Mouse (Mus musculus): ENCODE results near the gene Fblim1.

The Fblim1 gene

GRCm38 (mm10) chr4:141600364-141600763, 5.5 kb downstream of the Fblim1 start:
- ATAC-seq (ENCODE audit: low TSS enrichment), result no peak

DNA sequence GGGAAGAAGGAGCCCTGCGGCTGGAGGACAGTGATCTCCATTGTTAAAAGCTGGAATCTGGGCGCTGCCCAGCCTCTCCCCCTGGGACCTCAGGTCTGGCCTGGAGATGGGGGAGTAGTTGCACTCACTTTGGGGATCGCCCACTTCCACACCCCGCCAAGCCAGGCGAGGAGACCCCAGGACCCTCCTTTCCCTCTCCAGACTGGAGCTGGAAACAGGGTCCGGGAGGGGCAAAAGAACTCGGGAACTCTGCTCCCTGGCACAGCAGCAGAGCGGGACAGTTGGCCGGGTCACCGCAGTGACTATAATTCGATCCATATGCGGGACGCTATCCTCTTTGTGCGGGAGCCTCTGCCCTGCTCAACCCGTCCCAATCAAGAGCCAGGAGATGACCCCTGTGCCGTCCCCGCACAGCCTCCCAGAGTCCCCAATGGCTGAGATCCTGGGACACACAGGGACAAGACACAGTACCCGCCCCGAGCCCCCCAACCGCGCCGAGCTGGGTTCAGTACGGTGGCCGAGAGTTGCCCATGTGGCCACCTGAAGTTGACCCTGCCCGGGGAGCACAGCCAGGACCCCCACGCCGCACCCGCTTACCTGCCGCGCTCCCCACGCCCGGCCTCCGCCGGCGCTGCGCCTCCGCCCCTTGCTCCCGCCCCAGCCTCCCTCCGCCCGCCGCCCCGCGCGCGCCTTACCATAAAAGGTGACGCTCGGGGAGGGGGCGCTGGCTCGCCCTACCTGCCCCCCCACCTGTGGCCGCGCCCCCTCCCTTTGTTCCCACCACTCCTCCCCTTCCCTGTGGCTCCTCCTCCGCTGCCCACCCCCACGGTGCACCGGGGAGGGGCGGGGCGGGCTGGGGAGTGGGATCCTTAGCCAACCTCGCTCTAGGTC, 6.4 kb downstream of the Fblim1 start:
- no peak for ATAC-seq (ENCODE audit: low TSS enrichment)

DNA sequence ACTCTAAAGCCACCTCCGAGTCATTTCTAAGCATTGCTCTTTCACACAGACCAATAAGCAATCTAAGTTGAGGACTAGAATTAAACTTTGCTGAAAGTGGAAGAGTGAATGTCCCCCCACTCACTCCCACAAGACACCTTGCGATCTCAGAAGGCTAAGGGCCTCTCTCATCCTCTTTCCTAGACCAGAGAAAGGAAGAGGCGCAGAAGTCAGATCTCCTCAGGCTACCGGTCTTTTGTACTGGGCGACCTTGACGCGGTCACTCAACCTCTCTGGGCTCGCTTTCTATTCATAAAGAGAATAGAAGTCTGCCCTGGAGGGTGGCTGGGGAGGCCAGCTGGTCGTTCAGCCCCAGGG, 7.0 kb downstream of the Fblim1 start:
- ATAC-seq (ENCODE audit: low TSS enrichment), result no peak

- ATAC-seq (ENCODE audit: low TSS enrichment), result no peak
Measured at GRCm38 (mm10) chr4:141598199-141598893, 7.5 kb downstream of the Fblim1 start.

DNA sequence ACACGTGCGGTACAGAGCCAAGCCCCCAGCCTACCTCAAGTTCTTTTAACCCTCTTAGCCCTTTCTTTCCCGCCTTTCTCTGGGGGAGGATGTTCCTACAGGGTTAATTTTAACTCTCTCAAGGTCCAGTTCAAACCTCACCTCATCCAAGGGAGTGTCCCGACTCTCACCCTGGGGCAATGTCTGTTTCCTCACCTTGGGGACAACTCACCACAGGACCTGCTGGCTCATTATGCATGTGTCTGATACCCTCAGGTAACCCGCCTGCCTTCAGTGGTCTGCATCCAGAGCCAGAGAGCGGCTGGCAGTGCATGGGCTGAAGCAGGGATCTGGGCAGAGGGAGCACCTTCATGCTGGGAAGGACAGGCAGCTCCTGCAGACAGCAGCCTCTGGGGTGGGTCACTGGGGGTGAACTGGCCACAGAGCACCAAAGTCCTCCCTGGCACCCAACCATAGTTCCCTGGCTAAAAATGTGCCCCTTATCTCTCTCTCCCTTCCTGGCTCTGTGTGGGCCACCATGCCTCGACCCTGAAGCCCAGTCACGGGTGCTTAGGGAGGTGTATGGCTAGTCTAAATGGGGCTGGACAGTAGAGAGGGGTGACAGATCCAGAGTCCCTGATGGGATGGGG, 9.1 kb downstream of the Fblim1 start:
- no peak for ATAC-seq (ENCODE audit: low TSS enrichment)

DNA sequence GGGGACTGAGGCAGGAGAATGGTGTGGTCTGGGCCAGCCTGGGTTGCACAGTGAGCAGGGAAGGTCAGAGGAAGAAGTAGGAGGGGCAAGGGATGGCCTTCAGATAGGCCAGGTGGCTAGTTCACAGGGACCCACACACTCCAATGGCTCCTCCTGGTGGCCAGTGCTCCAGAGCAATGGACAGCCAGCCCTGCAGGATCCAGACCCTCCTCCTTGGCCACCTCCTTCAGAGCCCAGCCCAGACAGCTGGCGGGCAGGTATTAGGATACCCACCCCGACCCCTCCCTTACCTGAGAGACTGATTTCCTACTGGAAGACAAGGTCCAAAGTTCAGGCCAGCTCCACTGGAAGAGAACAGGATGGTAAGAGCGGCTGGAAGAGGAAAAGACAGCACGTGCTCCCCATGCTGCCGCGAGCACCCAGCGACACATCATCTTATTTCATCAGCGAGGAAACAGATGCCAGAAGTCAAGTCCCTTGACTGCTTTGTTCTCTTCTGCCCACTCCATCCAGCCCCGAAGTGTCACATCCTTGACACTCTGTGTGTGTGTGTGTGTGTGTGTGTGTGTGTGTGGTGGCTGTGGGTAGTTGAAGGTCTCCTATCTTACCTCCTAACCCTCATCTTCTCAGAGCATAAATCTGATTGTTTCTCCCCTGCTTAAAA, 10.2 kb downstream of the Fblim1 start:
- ATAC-seq (ENCODE audit: low TSS enrichment), result no peak

GRCm38 (mm10) chr4:141595138-141595537, 10.8 kb downstream of the Fblim1 start:
- ATAC-seq (ENCODE audit: low TSS enrichment), result no peak

DNA sequence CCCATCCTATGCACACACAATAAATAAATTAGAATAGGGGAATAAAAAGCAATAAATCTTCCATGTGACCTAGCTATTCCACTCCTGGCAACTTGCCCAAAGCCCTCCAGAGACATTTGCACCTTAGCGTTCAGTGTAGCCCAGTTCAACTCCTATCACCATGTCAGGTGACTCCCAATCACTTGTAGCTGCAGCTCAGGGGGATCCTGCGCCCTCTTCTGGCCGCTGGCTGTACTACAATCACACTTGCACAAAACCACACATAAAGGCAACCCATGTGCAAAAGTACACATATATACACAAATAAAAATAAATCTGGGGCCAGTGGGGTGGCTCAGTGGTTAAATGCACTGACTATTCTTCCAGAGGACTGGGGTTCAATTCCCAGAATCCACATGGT, 14.3 kb downstream of the Fblim1 start:
- ATAC-seq (ENCODE audit: low TSS enrichment), result no peak

GRCm38 (mm10) chr4:141583919-141584318, 22.0 kb downstream of the Fblim1 start:
- no peak for ATAC-seq (ENCODE audit: low TSS enrichment)

- no peak for ATAC-seq (ENCODE audit: low TSS enrichment)
Measured at GRCm38 (mm10) chr4:141581051-141581450, 24.8 kb downstream of the Fblim1 start.

- no peak for ATAC-seq (ENCODE audit: low TSS enrichment)
Measured at GRCm38 (mm10) chr4:141578833-141579232, 27.1 kb downstream of the Fblim1 start.

GRCm38 (mm10) chr4:141576877-141577276, 29.0 kb downstream of the Fblim1 start:
- no peak for ATAC-seq (ENCODE audit: low TSS enrichment)

DNA sequence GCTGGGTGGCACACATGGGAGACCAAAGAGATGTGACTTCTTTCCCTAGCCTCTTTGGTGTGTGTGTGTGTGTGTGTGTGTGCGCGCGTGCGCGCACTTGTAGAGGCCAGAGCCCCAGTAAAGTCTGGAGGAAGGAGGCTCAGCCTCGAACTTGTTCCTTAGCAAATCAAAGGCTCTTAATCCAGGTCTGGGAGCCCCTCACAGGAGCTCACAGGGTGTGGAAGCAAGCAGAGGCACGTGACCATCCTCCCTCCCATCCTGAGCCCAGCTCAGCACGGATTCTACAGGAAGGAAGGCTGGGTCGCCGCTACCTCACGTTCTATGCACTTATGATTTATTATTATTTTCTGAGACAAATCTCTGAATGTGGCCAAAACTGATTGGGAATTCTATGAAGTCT, 29.5 kb downstream of the Fblim1 start:
- no peak for ATAC-seq (ENCODE audit: low TSS enrichment)

GRCm38 (mm10) chr4:141574789-141575702, 30.9 kb downstream of the Fblim1 start:
- peak; percentile 57; the same call in 1 of the 2 replicates for ATAC-seq (ENCODE audit: low TSS enrichment)

DNA sequence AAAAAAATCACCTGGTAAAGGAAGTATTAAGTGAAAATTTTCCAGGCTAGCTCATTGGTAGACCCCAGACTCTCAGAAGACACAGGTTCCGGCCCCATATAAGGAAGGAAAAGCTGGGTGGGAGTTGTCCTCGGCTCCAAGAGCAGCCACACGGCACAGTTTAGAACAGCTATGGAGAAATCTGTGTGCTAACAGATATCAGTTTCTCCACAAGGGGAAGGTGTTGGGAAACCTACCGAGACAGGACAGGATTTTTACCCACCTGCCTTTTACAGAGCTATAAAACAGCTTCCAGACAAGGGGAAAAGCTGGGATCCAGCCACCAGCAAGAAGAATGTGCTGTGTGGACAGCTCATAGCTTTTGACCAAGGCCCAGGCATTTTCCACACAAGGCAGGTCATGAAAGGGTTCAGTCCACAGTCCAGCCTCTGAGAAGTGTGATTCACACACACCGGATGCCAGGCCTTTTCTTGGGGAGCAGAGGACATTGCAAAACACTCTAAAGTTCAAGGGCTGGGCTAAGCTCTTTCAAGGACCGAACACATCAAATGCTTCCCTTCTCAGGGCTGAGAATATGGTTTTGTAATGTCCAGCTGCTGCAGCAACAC, 32.4 kb downstream of the Fblim1 start:
- no peak for ATAC-seq (ENCODE audit: low TSS enrichment)

GRCm38 (mm10) chr4:141572668-141573358, 33.1 kb downstream of the Fblim1 start:
- no peak for ATAC-seq (ENCODE audit: low TSS enrichment)

DNA sequence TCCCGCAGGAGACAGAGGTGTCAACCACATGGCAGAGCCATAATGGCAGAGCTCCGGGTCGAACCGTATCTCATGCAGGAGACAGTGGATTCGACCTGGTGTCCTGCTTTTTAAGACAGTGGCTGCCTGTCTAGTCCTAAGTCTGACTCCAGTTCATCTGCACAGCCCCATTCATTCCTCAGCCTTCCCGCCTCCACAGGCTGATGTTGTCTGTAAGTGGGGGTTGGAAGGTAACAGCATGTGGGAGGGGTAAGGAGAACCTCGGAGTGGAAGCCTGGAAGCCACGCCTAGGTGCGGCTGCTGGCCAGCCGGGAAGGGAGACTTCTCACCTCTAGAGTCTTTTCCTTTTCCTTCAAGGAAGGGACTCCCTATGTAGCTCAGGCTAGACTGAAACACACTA, 34.0 kb downstream of the Fblim1 start:
- ATAC-seq (ENCODE audit: low TSS enrichment), result no peak

- no peak for ATAC-seq (ENCODE audit: low TSS enrichment)
Measured at GRCm38 (mm10) chr4:141571337-141571739, 34.6 kb downstream of the Fblim1 start.

DNA sequence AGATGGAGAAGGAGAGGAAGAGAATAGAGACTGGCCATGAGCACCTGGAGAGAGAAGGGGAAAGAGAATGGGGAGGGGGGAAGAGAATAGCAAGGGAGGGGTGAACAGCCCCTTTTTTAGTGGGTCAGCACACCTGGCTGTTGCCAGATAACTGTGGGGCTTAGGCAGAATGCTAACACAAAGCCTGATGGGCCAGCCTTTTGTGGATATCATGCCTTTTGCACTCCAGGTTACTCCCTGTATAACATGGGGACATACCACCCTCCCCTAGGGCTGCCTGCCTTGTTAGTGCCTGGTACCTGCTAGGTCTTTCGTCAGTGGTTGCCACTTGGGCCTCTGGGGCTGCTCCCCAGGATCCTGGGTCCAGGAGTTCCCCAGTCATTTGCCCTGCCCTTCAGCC, 35.1 kb downstream of the Fblim1 start:
- ATAC-seq (ENCODE audit: low TSS enrichment), result no peak

GRCm38 (mm10) chr4:141570004-141570403, 35.9 kb downstream of the Fblim1 start:
- no peak for ATAC-seq (ENCODE audit: low TSS enrichment)

Data from frontal cortex, adult (tissue).